Mouse (Mus musculus): ENCODE measurements around the gene Rnase1. TPM values are rescaled to one million over a fixed set of nuclear protein-coding genes. Genes with fewer than 3 reads are reported as not detected.

The Rnase1 gene
- polyA plus RNA-seq, 1 experiment, result 4.8 TPM

DNA sequence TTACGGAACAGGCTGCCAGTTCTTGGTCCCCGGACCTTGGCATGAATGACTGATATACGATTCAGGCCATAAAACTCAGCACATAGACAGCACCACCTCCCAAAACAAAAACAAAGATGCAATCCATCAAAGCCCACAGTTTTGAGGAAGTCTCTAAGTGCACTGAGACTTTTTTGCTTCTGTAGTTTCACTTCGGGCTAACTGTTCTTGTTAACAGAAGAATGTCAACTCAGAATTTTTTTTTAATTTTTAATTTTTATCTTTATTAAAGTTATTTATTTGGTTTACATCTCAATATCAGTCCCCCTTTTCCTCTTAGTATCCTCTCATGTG, 10.1 kb upstream of the Rnase1 start:
- TF ChIP-seq POLR2A (IDR thresholded peaks at IDR 0.05; ENCODE audit: borderline replicate concordance, extremely low read depth, low read depth, low read length) (no peak), CTCF (IDR thresholded peaks at IDR 0.05; ENCODE audit: insufficient read depth, low read length) (no peak)
- no peak for DNase-seq
- no peaks in the 10 kb centered on the region; the same call in 1 of the 2 replicates for H3K4me1 ChIP-seq (ENCODE audit: control insufficient read depth, insufficient read depth, low read length)
- WGBS, result 35% methylated on average over 4 of the region's 4 CpGs
- H3K4me3 ChIP-seq (replicated peaks; ENCODE audit: extremely low read depth, low read depth, low read length), result no peak overlapping the region

GRCm38 (mm10) chr14:51156056-51156735, 9.6 kb upstream of the Rnase1 start:
- H3K4me1 ChIP-seq (ENCODE audit: control insufficient read depth, insufficient read depth, low read length), result no peaks in the 10 kb centered on the region; the same call in 1 of the 2 replicates
- no peak for DNase-seq
- WGBS, result 80% methylated on average over 5 of the region's 5 CpGs
- H3K4me3 ChIP-seq (replicated peaks; ENCODE audit: extremely low read depth, low read depth, low read length), result no peak overlapping the region
- TF ChIP-seq CTCF (IDR thresholded peaks at IDR 0.05; ENCODE audit: insufficient read depth, low read length), result no peak
- no peak for TF ChIP-seq POLR2A (IDR thresholded peaks at IDR 0.05; ENCODE audit: borderline replicate concordance, extremely low read depth, low read depth, low read length)

DNA sequence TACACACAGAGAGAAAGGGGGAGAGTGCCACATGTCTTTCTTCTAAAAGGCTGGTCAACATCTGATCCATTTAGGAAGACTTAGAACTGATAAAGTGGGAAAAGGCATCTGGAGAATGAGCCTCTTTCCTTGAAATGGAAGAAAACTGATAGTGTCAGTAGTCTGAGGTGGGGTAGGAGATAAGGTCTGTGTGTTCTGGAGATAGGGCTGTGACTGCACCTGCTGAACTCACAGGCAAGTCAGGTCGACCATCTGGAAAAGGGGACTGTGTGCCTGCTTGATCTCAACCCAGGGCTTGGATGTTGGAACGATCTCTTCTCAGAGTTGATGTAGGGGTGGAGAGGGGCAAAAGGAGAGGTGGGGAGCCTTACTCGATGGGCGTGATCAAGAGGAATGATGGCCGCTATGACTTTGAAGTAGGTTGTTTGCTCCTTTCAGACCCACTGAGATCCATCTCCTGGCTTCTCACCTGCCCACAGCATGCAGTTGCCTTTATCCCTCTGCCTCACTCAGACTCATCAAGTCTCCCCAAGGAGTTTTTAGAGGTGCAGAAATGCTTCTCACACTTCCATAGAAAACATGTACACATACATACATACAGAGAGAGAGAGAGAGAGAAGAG, 5.8 kb upstream of the Rnase1 start:
- 54% methylated on average over 5 of the region's 5 CpGs for WGBS
- no peaks in the 10 kb centered on the region; the same call in 1 of the 2 replicates for H3K4me1 ChIP-seq (ENCODE audit: control insufficient read depth, insufficient read depth, low read length)
- no peak overlapping the region for H3K4me3 ChIP-seq (replicated peaks; ENCODE audit: extremely low read depth, low read depth, low read length)
- no peak for DNase-seq
- TF ChIP-seq CTCF (IDR thresholded peaks at IDR 0.05; ENCODE audit: insufficient read depth, low read length) (no peak), POLR2A (IDR thresholded peaks at IDR 0.05; ENCODE audit: borderline replicate concordance, extremely low read depth, low read depth, low read length) (no peak)

DNA sequence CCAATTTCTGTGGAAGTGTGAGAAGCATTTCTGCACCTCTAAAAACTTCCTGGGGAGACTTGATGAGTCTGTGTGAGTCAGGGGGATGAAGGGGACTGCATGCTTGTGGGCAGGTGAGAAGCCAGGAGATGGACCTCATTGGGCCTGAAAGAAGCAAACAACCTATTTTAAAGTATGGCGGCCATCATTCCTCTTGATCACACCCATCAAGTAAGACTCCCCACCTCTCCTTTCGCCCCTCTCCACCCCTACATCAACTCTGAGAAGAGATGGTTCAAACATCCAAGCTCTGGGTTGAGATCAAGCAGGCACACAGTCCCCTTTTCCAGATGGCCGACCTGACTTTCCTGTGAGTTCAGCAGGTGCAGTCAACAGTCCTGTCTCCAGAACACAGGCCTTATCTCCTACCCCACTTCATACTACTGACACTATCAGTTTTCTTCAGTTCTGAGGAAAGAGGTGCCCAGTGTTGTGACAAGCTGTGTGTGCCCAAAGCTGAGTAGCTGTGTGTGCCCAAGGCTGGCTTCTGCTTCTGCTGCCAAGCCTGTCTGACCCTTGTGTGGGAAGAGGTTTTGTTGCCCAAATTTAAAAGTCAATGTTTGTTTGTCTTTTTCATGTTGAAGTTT, 3.7 kb upstream of the Rnase1 start:
- no peak for DNase-seq
- no peak for TF ChIP-seq CTCF (IDR thresholded peaks at IDR 0.05; ENCODE audit: insufficient read depth, low read length)
- no peak for TF ChIP-seq POLR2A (IDR thresholded peaks at IDR 0.05; ENCODE audit: borderline replicate concordance, extremely low read depth, low read depth, low read length)
- H3K4me3 ChIP-seq (replicated peaks; ENCODE audit: extremely low read depth, low read depth, low read length), result no peak overlapping the region
- H3K4me1 ChIP-seq (ENCODE audit: control insufficient read depth, insufficient read depth, low read length), result no peaks in the 10 kb centered on the region
- WGBS, result 83% methylated on average over 3 of the region's 3 CpGs

DNA sequence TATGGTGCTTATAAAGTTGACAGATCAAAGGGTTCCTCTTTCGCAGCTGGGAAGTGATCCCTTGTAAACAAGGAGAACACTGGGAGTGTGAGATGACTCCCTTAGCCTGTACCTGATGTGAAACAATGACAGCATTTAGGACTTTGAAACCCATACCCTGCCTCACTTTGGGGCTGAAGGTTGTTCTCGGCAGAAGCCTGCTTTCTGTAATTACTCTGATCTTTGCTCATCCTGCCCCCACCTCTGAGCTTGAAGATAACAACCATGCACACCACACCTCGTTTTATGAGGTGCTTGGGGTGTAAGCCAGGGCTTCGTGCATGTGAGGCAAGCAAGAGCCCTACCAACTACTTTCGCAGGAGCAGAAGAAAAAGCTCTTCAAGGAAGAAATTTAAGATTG, 2.6 kb upstream of the Rnase1 start:
- no peak for DNase-seq
- TF ChIP-seq POLR2A (IDR thresholded peaks at IDR 0.05; ENCODE audit: borderline replicate concordance, extremely low read depth, low read depth, low read length) (no peak), CTCF (IDR thresholded peaks at IDR 0.05; ENCODE audit: insufficient read depth, low read length) (no peak)
- no peak overlapping the region for H3K4me3 ChIP-seq (replicated peaks; ENCODE audit: extremely low read depth, low read depth, low read length)
- WGBS, result 49% methylated on average over 5 of the region's 5 CpGs
- no peaks in the 10 kb centered on the region for H3K4me1 ChIP-seq (ENCODE audit: control insufficient read depth, insufficient read depth, low read length)

DNA sequence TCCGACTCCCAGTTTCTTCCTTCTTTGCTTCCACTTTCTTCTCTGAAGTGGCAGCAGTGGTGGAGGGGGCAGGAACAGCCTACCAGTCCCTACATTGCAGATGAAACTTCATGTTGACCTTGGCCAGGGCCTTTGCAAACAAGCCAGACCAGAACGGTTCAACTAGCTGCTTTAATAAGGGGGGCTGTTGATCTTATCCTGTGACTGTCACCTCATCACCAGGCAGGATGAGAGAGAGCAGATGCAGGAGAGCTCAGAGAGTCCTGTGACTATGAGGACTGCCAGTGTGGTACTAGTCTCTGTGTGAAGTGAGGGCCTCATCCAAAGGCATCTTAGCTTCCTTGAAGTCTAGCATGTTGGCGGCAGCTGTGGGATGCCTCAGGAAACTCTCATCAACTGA, 1.4 kb upstream of the Rnase1 start:
- no peak for DNase-seq
- TF ChIP-seq CTCF (IDR thresholded peaks at IDR 0.05; ENCODE audit: insufficient read depth, low read length) (no peak), POLR2A (IDR thresholded peaks at IDR 0.05; ENCODE audit: borderline replicate concordance, extremely low read depth, low read depth, low read length) (no peak)
- no peak overlapping the region for H3K4me3 ChIP-seq (replicated peaks; ENCODE audit: extremely low read depth, low read depth, low read length)
- WGBS, result 63% methylated on average over 3 of the region's 3 CpGs
- no peaks in the 10 kb centered on the region; the same call in 1 of the 2 replicates for H3K4me1 ChIP-seq (ENCODE audit: control insufficient read depth, insufficient read depth, low read length)

DNA sequence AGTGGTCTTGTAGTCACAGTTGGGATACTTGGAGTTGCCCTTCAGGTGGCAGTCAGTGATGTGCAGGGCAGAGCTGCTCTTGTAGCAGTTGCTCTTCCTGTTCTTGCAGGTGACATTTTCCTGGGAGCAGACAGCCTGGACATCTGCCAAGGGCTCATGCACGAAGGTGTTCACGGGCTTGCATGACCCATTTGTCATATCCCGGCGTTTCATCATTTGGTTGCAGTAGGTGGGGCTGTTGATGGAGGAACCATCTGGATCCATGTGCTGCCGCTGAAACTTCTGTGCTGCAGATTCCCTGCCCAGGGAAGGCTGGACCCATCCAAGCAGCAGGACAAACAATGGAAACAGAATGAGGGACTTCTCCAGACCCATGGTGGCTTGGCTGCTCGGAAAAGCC, 1.1 kb downstream of the Rnase1 start:
- TF ChIP-seq POLR2A (IDR thresholded peaks at IDR 0.05; ENCODE audit: borderline replicate concordance, extremely low read depth, low read depth, low read length) (no peak), CTCF (IDR thresholded peaks at IDR 0.05; ENCODE audit: insufficient read depth, low read length) (no peak)
- no peak for DNase-seq
- WGBS, result 71% methylated on average over 6 of the region's 6 CpGs
- Histone ChIP-seq H3K4me1 (ENCODE audit: control insufficient read depth, insufficient read depth, low read length) (no peaks in the 10 kb centered on the region; the same call in 1 of the 2 replicates), H3K4me3 (replicated peaks; ENCODE audit: extremely low read depth, low read depth, low read length) (no peak overlapping the region)

GRCm38 (mm10) chr14:51144451-51144850, 2.1 kb downstream of the Rnase1 start:
- no peak for DNase-seq
- no peak overlapping the region for H3K4me3 ChIP-seq (replicated peaks; ENCODE audit: extremely low read depth, low read depth, low read length)
- no peaks in the 10 kb centered on the region; the same call in 1 of the 2 replicates for H3K4me1 ChIP-seq (ENCODE audit: control insufficient read depth, insufficient read depth, low read length)
- 96% methylated on average over 4 of the region's 4 CpGs for WGBS
- TF ChIP-seq CTCF (IDR thresholded peaks at IDR 0.05; ENCODE audit: insufficient read depth, low read length), result no peak
- no peak for TF ChIP-seq POLR2A (IDR thresholded peaks at IDR 0.05; ENCODE audit: borderline replicate concordance, extremely low read depth, low read depth, low read length)

GRCm38 (mm10) chr14:51143937-51144336, 2.6 kb downstream of the Rnase1 start:
- 56% methylated on average over 2 of the region's 2 CpGs for WGBS
- Histone ChIP-seq H3K4me3 (replicated peaks; ENCODE audit: extremely low read depth, low read depth, low read length) (no peak overlapping the region), H3K4me1 (ENCODE audit: control insufficient read depth, insufficient read depth, low read length) (no peaks in the 10 kb centered on the region; the same call in 1 of the 2 replicates)
- no peak for TF ChIP-seq POLR2A (IDR thresholded peaks at IDR 0.05; ENCODE audit: borderline replicate concordance, extremely low read depth, low read depth, low read length)
- DNase-seq, result no peak

- WGBS, result 42% methylated on average over 4 of the region's 4 CpGs
Measured at GRCm38 (mm10) chr14:51143287-51143686, 3.3 kb downstream of the Rnase1 start.

More at GRCm38 (mm10) chr14:51143287-51143686, 3.3 kb downstream of the Rnase1 start:
- TF ChIP-seq CTCF (IDR thresholded peaks at IDR 0.05; ENCODE audit: insufficient read depth, low read length) (no peak), POLR2A (IDR thresholded peaks at IDR 0.05; ENCODE audit: borderline replicate concordance, extremely low read depth, low read depth, low read length) (no peak)
- Histone ChIP-seq H3K4me1 (ENCODE audit: control insufficient read depth, insufficient read depth, low read length) (no peaks in the 10 kb centered on the region; the same call in 1 of the 2 replicates), H3K4me3 (replicated peaks; ENCODE audit: extremely low read depth, low read depth, low read length) (no peak overlapping the region)
- no peak for DNase-seq
